8 mouse cellular contexts compared by ENCODE assay signal in the genomic region with DNA sequence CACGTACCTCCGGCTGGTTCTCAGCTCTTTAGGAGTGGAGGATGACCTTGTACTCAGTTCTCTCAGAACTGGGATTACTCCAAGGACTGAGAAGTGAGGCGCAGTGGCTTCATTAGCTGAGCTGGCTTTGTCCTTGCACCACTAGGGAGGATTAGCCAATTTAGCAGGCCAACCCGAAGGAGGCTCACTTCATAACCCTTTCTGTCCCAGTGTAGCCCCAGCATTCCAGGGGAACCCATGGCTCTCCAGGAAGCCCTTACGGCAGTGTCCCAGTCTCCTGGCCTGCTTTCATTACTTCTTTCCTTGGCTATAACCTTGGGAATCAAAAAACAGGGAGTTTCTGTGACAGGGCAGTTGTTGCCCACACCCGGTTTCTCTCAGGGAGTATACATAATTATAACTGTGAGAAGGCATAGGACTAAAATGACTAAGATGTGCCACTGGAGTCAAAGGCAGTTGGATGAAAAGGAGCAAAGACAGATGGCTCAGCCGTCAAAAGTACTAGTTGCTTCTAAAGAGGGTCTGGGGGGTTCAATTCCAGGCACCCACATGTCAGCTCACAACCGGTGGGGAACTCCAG. TPM values are rescaled to one million over a fixed set of nuclear protein-coding genes. Genes with fewer than 3 reads are reported as not detected.
DNase-seq lines count a peak whose midpoint lies in the region; ATAC-seq and TF ChIP-seq lines count a peak whose summit lies in the region.

No protein-coding gene starts in this region.

- peak overlapping the region; percentile 71 for H3K4me3 ChIP-seq in embryonic facial prominence, embryonic 13.5 days
- peak overlapping the region; percentile 91; the same call in 1 of the 2 replicates for H3K4me3 ChIP-seq in hindbrain, embryonic 11.5 days (ENCODE audit: low read depth, low read length)
- H3K4me3 ChIP-seq in liver, postnatal 0 days (ENCODE audit: low read depth, low read length) = peak overlapping the region; percentile 89
- peak overlapping the region; percentile 69 for H3K4me3 ChIP-seq in stomach, embryonic 14.5 days (ENCODE audit: low read depth, low read length)

- H3K4me2 ChIP-seq in embryonic facial prominence, embryonic 13.5 days = peak overlapping the region; percentile 94
- peak overlapping the region; percentile 80 for H3K4me2 ChIP-seq in hindbrain, embryonic 11.5 days (replicated peaks; ENCODE audit: low read depth, low read length)
- H3K4me2 ChIP-seq in liver, postnatal 0 days (ENCODE audit: low read depth, low read length) = peak overlapping the region; percentile 92
- H3K4me2 ChIP-seq in stomach, embryonic 14.5 days (replicated peaks; ENCODE audit: low read depth, low read length) = peak overlapping the region; percentile 72

- WGBS in embryonic facial prominence, embryonic 13.5 days = 39% methylated on average over 7 of the region's 8 CpGs
- WGBS in hindbrain, embryonic 11.5 days = 49% methylated on average over 6 of the region's 8 CpGs
- WGBS in liver, postnatal 0 days (ENCODE audit: insufficient replicate concordance) = 53% methylated on average over 8 of the region's 8 CpGs
- WGBS in stomach, embryonic 14.5 days = 36% methylated on average over 8 of the region's 8 CpGs

- peak overlapping the region; percentile 100 for H3K27ac ChIP-seq in embryonic facial prominence, embryonic 13.5 days
- 0 out of 2 replicates have a peak overlapping the region, but pooled peaks have one; percentile 99 for H3K27ac ChIP-seq in hindbrain, embryonic 11.5 days (ENCODE audit: low read depth, low read length)
- peak overlapping the region; percentile 100 for H3K27ac ChIP-seq in liver, postnatal 0 days (ENCODE audit: low read depth)
- peak overlapping the region; percentile 100 for H3K27ac ChIP-seq in stomach, embryonic 14.5 days (ENCODE audit: low read length)

- no peaks in the 10 kb centered on the region for H3K9me3 ChIP-seq in embryonic facial prominence, embryonic 13.5 days
- no peaks in the 10 kb centered on the region for H3K9me3 ChIP-seq in hindbrain, embryonic 11.5 days (ENCODE audit: control insufficient read depth, low read length)
- H3K9me3 ChIP-seq in liver, postnatal 0 days (ENCODE audit: low read length) = no peaks in the 10 kb centered on the region
- no peaks in the 10 kb centered on the region for H3K9me3 ChIP-seq in stomach, embryonic 14.5 days (ENCODE audit: control insufficient read depth, low read depth, low read length)

- peak; percentile 48 for DNase-seq in ovary, postnatal 36 days (ENCODE audit: low spot score)
- no peak for DNase-seq in ovary, postnatal 10 days (ENCODE audit: low spot score)
- DNase-seq in hindbrain, embryonic 11.5 days (ENCODE audit: low spot score) = no peak
- DNase-seq in liver, postnatal 0 days = no peak
- no peak for DNase-seq in frontal cortex, postnatal 14 days (ENCODE audit: low spot score in 2 of 2)
- DNase-seq in thymus, postnatal 36 days = no peak

- no peaks in the 10 kb centered on the region for H3K27me3 ChIP-seq in embryonic facial prominence, embryonic 13.5 days
- no peaks in the 10 kb centered on the region for H3K27me3 ChIP-seq in hindbrain, embryonic 11.5 days (ENCODE audit: control insufficient read depth, insufficient read depth, low read length)
- no peaks in the 10 kb centered on the region for H3K27me3 ChIP-seq in liver, postnatal 0 days (ENCODE audit: insufficient read depth, low read length)
- H3K27me3 ChIP-seq in stomach, embryonic 14.5 days (ENCODE audit: control insufficient read depth, insufficient read depth, low read length) = no peaks in the 10 kb centered on the region

- TF ChIP-seq EP300 in liver, postnatal 0 days (IDR thresholded peaks at IDR 0.05; ENCODE audit: low read depth) = no peak

- H3K9ac ChIP-seq in embryonic facial prominence, embryonic 13.5 days = peak overlapping the region; percentile 95
- H3K9ac ChIP-seq in hindbrain, embryonic 11.5 days (ENCODE audit: low read depth, low read length) = peak overlapping the region; percentile 76; the same call in 1 of the 2 replicates
- peak overlapping the region; percentile 98 for H3K9ac ChIP-seq in liver, postnatal 0 days (replicated peaks)
- peak overlapping the region; percentile 82 for H3K9ac ChIP-seq in stomach, embryonic 14.5 days (replicated peaks; ENCODE audit: low read depth, low read length)

- H3K36me3 ChIP-seq in embryonic facial prominence, embryonic 13.5 days = peaks cover 8% of the 10 kb centered on the region
- H3K36me3 ChIP-seq in hindbrain, embryonic 11.5 days (ENCODE audit: control insufficient read depth, insufficient read depth, low read length) = no peaks in the 10 kb centered on the region; the same call in 1 of the 2 replicates
- peaks cover under 1% of the 10 kb centered on the region for H3K36me3 ChIP-seq in liver, postnatal 0 days (replicated peaks; ENCODE audit: insufficient read depth, low read length)
- peaks cover 7% of the 10 kb centered on the region for H3K36me3 ChIP-seq in stomach, embryonic 14.5 days (ENCODE audit: control insufficient read depth, insufficient read depth, low read length)

- no peak for ATAC-seq in embryonic facial prominence, embryonic 13.5 days (ENCODE audit: insufficient number of reproducible peaks, insufficient read depth, low FRiP score, low TSS enrichment, low read depth)
- no peak for ATAC-seq in hindbrain, embryonic 11.5 days (ENCODE audit: low FRiP score)
- no peak for ATAC-seq in liver, postnatal 0 days
- ATAC-seq in stomach, embryonic 14.5 days (ENCODE audit: insufficient number of reproducible peaks, insufficient read depth, low FRiP score, low read depth) = no peak

- TF ChIP-seq CTCF in liver, postnatal 0 days (IDR thresholded peaks at IDR 0.05; ENCODE audit: low read depth) = no peak

- H3K4me1 ChIP-seq in embryonic facial prominence, embryonic 13.5 days = peaks cover 34% of the 10 kb centered on the region
- peaks cover 13% of the 10 kb centered on the region for H3K4me1 ChIP-seq in hindbrain, embryonic 11.5 days (replicated peaks; ENCODE audit: control insufficient read depth, insufficient read depth, low read length)
- peaks cover 34% of the 10 kb centered on the region for H3K4me1 ChIP-seq in liver, postnatal 0 days (ENCODE audit: insufficient read depth)
- peaks cover 26% of the 10 kb centered on the region for H3K4me1 ChIP-seq in stomach, embryonic 14.5 days (ENCODE audit: control insufficient read depth, insufficient read depth, low read length)

RNA-seq across cellular contexts. Expression of gene Hnrnpl, which starts 0.6 kb away (rescaled TPM):
- 301 and 303 TPM in 2 replicates for polyA plus RNA-seq in embryonic facial prominence, embryonic 13.5 days (2015; fragmentation: Nextera tagmentation; extraction: Ambion mirVana)
- polyA plus RNA-seq in hindbrain, embryonic 11.5 days (2014; fragmentation: Nextera tagmentation; extraction: Ambion mirVana) = 306 and 312 TPM in 2 replicates
- 82.0 and 88.6 TPM in 2 replicates for polyA plus RNA-seq in liver, postnatal 0 days (2015; fragmentation: Nextera tagmentation; extraction: Ambion mirVana)
- 259 and 266 TPM in 2 replicates for polyA plus RNA-seq in stomach, embryonic 14.5 days (2014; fragmentation: Nextera tagmentation; extraction: Ambion mirVana)

RNA-seq across cellular contexts. Expression of gene Ech1, which starts 17.3 kb away (rescaled TPM):
- 153 TPM in 2 replicates for polyA plus RNA-seq in embryonic facial prominence, embryonic 13.5 days (2015; fragmentation: Nextera tagmentation; extraction: Ambion mirVana)
- 83.8 and 84.2 TPM in 2 replicates for polyA plus RNA-seq in hindbrain, embryonic 11.5 days (2014; fragmentation: Nextera tagmentation; extraction: Ambion mirVana)
- polyA plus RNA-seq in liver, postnatal 0 days (2015; fragmentation: Nextera tagmentation; extraction: Ambion mirVana) = 534 and 566 TPM in 2 replicates
- polyA plus RNA-seq in stomach, embryonic 14.5 days (2014; fragmentation: Nextera tagmentation; extraction: Ambion mirVana) = 172 and 179 TPM in 2 replicates

RNA-seq across cellular contexts. Expression of gene Rinl, which starts 19.0 kb away (rescaled TPM):
- 2.6 and 4.1 TPM in 2 replicates for polyA plus RNA-seq in embryonic facial prominence, embryonic 13.5 days (2015; fragmentation: Nextera tagmentation; extraction: Ambion mirVana)
- polyA plus RNA-seq in hindbrain, embryonic 11.5 days (2014; fragmentation: Nextera tagmentation; extraction: Ambion mirVana) = 2.5 and 2.7 TPM in 2 replicates
- polyA plus RNA-seq in liver, postnatal 0 days (2015; fragmentation: Nextera tagmentation; extraction: Ambion mirVana) = 7.2 and 7.6 TPM in 2 replicates
- polyA plus RNA-seq in stomach, embryonic 14.5 days (2014; fragmentation: Nextera tagmentation; extraction: Ambion mirVana) = 3.3 and 4.5 TPM in 2 replicates

RNA-seq across cellular contexts. Expression of gene Lgals4, which starts 25.9 kb away (rescaled TPM):
- 8.7 and 15.3 TPM in 2 replicates for polyA plus RNA-seq in embryonic facial prominence, embryonic 13.5 days (2015; fragmentation: Nextera tagmentation; extraction: Ambion mirVana)
- 2.1 and 2.5 TPM in 2 replicates for polyA plus RNA-seq in hindbrain, embryonic 11.5 days (2014; fragmentation: Nextera tagmentation; extraction: Ambion mirVana)
- polyA plus RNA-seq in liver, postnatal 0 days (2015; fragmentation: Nextera tagmentation; extraction: Ambion mirVana) = 19.5 and 21.3 TPM in 2 replicates
- 127 and 140 TPM in 2 replicates for polyA plus RNA-seq in stomach, embryonic 14.5 days (2014; fragmentation: Nextera tagmentation; extraction: Ambion mirVana)

RNA-seq across cellular contexts. Expression of gene Nfkbib, which starts 40.4 kb away (rescaled TPM):
- 38.8 and 40.5 TPM in 2 replicates for polyA plus RNA-seq in embryonic facial prominence, embryonic 13.5 days (2015; fragmentation: Nextera tagmentation; extraction: Ambion mirVana)
- polyA plus RNA-seq in hindbrain, embryonic 11.5 days (2014; fragmentation: Nextera tagmentation; extraction: Ambion mirVana) = 42.0 and 43.7 TPM in 2 replicates
- 25.1 and 26.9 TPM in 2 replicates for polyA plus RNA-seq in liver, postnatal 0 days (2015; fragmentation: Nextera tagmentation; extraction: Ambion mirVana)
- polyA plus RNA-seq in stomach, embryonic 14.5 days (2014; fragmentation: Nextera tagmentation; extraction: Ambion mirVana) = 29.5 and 38.9 TPM in 2 replicates
